Mouse (Mus musculus) small intestine, adult 10 weeks (tissue): Measurements from ENCODE around the gene Slfn9. TPM values are rescaled to one million over a fixed set of nuclear protein-coding genes. Genes with fewer than 3 reads are reported as not detected.

Experiments used
- polyA plus RNA-seq: library from polyadenylated mRNA; stranded (reverse); fragments of 350-450 nt; fragmentation: Illumina TruSeq; extraction: RNeasy Lipid Tissue Mini Kit (QIAGEN cat#74804); gene quantifications from one replicate; pipeline ENCODE4 v1.2.3, GENCODE M21; 2014; ENCODE audit warnings: low replicate concordance

Slfn9 gene
- polyA plus RNA-seq, result 36.9 TPM

DNA sequence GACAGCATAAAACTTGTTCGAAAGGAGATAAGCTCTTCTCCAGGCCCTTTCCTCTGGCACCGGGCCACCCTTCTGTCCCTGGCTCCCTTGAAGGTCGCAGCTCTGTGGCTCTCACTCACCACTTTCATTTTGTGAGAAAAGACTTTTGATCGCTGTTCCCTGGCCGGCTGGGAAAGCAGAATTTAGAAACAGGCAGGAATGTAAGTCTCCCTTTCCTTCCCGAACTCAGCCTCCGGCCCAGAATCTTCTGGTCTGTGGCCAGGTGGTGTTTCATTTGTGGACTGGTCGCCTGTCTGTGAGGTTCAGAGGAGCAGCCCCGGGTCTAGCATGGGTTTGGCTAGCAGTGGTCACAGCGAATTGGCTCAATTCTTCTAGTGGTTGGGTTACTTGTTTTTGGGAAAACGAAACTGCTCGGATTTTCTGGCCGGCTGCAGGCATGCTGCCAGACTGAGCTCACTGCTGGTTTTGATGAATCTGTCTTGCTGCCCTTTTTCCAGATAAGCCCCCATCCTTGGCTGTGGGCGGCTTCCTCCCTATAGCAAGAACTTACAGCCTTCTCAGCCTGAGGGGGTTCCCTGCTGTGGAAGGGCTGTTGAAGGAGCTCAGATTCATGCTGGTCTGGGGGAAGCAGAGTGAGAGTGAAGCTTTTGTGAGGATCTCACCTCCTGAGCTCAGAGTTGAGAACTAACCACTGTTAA is at the start of gene Slfn9:
Slfn9 (minus strand) TSS at position 362 of the 698 bp plus-strand sequence.

DNA sequence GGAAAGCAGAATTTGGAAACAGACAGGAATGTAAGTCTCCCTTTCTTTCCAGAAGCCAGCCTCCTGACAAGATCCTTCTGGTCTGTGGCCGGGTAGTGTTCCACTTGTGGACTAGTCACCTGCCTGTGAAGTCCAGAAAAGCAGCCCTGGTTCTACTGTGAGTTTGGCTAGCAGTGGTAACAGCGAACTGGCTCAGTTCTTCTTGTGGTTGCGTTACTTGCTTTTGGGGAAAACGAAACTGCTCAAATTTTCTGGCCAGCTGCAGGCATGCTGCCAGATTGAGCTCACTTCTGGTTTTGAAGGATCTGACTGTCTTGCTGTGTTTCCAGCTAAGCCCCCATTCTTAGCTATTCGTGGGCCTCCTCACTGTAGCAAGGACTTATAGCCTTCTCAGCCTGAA is 29.0 kb upstream of the Slfn9 start, which contains the start of gene Slfn8:
Slfn8 (minus strand) TSS at position 190 of the 400 bp plus-strand sequence.

DNA sequence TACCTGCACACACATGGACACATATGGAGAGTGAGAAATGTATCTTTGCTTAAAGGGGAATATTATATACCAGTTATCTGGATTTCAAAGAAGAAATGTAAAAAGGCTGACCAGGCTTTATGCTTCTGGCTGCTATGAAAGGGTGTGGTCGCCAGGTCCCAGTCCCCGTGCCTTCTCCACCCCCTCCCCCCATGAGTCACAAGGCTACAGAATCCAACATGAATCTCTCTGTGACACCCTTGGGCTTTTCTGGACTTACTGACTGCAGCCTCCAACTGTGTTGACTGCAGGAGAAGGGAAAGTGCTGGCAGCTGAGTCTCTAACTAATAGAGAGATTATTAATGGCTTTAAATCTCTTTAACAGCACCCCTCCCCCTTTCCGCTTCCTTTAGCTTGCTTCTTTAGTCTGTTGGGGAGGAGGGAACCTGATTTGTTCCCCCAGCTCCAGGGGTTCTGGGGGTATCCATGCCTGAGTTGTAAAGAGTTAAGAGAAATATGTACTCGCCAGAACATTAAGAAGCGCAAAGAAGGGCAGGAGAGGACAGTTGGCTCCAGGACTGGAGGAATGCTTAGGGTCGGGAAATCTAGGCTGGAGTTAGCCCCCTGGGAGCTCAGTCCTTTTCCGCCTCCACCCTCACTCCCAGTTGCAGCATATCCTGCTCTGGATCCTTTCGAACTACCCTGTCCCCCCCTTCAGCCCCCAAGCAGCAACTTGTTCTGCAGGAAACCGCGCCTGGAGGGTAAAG is 40.7 kb downstream of the Slfn9 start, which contains the start of gene Slfn5:
Slfn5 (plus strand) TSS at position 614 of the 746 bp plus-strand sequence.

Other genes with a start within 250 kb of the Slfn9 start
- gene Cct6b, start 227.5 kb downstream of the Slfn9 start, polyA plus RNA-seq, result 0.63 TPM
- 13.2 TPM for gene Zfp830, start 227.5 kb downstream of the Slfn9 start, polyA plus RNA-seq
- gene Lig3, start 210.7 kb downstream of the Slfn9 start, polyA plus RNA-seq, result 17.4 TPM
- 10.2 TPM for gene Rffl, start 120.6 kb downstream of the Slfn9 start, polyA plus RNA-seq
- 4.3 TPM for gene Rad51d, start 101.2 kb downstream of the Slfn9 start, polyA plus RNA-seq
- gene Fndc8, start 99.7 kb downstream of the Slfn9 start, polyA plus RNA-seq, result not detected
- 3.4 TPM for gene Nle1, start 83.4 kb downstream of the Slfn9 start, polyA plus RNA-seq
- gene Unc45b, start 81.3 kb downstream of the Slfn9 start, polyA plus RNA-seq, result 0.59 TPM
- 14.2 TPM for gene Slfn5, start 40.5 kb downstream of the Slfn9 start, polyA plus RNA-seq
- 6.9 TPM for gene Slfn8, start 29.0 kb upstream of the Slfn9 start, polyA plus RNA-seq
- 14.3 TPM for gene Slfn2, start 73.3 kb upstream of the Slfn9 start, polyA plus RNA-seq
- 1.0 TPM for gene Slfn1, start 125.0 kb upstream of the Slfn9 start, polyA plus RNA-seq
- 17.2 TPM for gene Slfn4, start 183.4 kb upstream of the Slfn9 start, polyA plus RNA-seq
- gene Slfn3, start 199.5 kb upstream of the Slfn9 start, polyA plus RNA-seq, result 2.4 TPM